Mouse (Mus musculus): ENCODE data around the gene Josd2. TPM values are rescaled to one million over a fixed set of nuclear protein-coding genes. Genes with fewer than 3 reads are reported as not detected.

The Josd2 gene
- polyA plus RNA-seq, 1 experiment from 2014 or later, result 64.9 TPM

GRCm38 (mm10) chr7:44443268-44444173, 24.3 kb upstream of the Josd2 start:
- Histone ChIP-seq H3K27ac (ENCODE audit: low read depth, low read length) (no peak overlapping the region), H3K27me3 (ENCODE audit: control insufficient read depth, insufficient read depth, low read length) (peaks cover 72% of the 10 kb centered on the region), H3K4me3 (ENCODE audit: low read length) (peak overlapping the region; percentile 24; the same call in 1 of the 2 replicates), H3K9ac (ENCODE audit: low read depth, low read length) (no peak overlapping the region), H3K9me3 (ENCODE audit: control insufficient read depth, low read length) (no peaks in the 10 kb centered on the region), H3K36me3 (ENCODE audit: control insufficient read depth, insufficient read depth, low read length) (no peaks in the 10 kb centered on the region), H3K4me2 (replicated peaks; ENCODE audit: low read depth, low read length) (peak overlapping the region; percentile 35; the same call in 1 of the 2 replicates), H3K4me1 (ENCODE audit: control insufficient read depth, insufficient read depth, low read length) (peaks cover 12% of the 10 kb centered on the region)
- WGBS, result 7% methylated on average over 20 of the region's 20 CpGs
- ATAC-seq (ENCODE audit: low FRiP score, low TSS enrichment), result 0 out of 2 replicates have a peak, but pooled peaks have one; percentile 16

DNA sequence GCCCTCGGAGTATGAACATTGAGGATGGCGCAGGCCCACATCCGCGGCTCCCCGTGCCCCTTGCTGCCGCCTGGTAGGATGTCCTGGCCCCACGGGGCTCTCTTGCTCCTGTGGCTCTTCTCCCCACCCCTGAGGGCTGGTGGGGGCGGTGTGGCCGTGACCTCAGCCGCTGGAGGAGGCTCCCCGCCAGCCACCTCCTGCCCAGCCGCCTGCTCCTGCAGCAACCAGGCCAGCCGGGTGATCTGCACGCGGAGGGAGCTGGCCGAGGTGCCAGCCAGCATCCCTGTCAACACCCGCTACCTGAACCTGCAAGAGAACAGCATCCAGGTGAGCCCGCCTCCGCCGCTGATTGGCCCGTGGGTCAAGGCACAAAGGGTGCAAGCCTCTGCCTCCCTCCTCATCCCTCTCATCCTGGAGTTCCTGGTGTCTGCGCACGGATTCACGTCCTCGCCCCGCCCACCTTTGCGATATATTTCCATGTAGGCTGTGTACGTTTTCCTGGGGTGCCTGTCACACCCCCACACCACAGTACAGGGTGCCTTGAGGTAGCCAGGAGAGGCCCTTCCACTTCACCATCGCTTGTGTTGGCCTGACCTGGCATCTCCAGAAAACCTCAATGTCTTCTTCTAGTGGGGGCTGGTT, 22.8 kb upstream of the Josd2 start:
- H3K4me3 ChIP-seq (ENCODE audit: low read length), result no peak overlapping the region
- peaks cover 67% of the 10 kb centered on the region for H3K27me3 ChIP-seq (ENCODE audit: control insufficient read depth, insufficient read depth, low read length)
- ATAC-seq (ENCODE audit: low FRiP score, low TSS enrichment), result no peak

GRCm38 (mm10) chr7:44445528-44445923, 22.3 kb upstream of the Josd2 start:
- Histone ChIP-seq H3K27me3 (ENCODE audit: control insufficient read depth, insufficient read depth, low read length) (peaks cover 62% of the 10 kb centered on the region), H3K36me3 (ENCODE audit: control insufficient read depth, insufficient read depth, low read length) (no peaks in the 10 kb centered on the region), H3K27ac (ENCODE audit: low read depth, low read length) (no peak overlapping the region), H3K9me3 (ENCODE audit: control insufficient read depth, low read length) (no peaks in the 10 kb centered on the region), H3K4me1 (ENCODE audit: control insufficient read depth, insufficient read depth, low read length) (peaks cover 12% of the 10 kb centered on the region), H3K9ac (ENCODE audit: low read depth, low read length) (no peak overlapping the region), H3K4me3 (ENCODE audit: low read length) (no peak overlapping the region), H3K4me2 (replicated peaks; ENCODE audit: low read depth, low read length) (no peak overlapping the region)
- no peak for ATAC-seq (ENCODE audit: low FRiP score, low TSS enrichment)
- WGBS, result 9% methylated on average over 7 of the region's 7 CpGs

More for the DNA sequence above, 22.8 kb upstream of the Josd2 start:
- Histone ChIP-seq H3K9me3 (ENCODE audit: control insufficient read depth, low read length) (no peaks in the 10 kb centered on the region), H3K9ac (ENCODE audit: low read depth, low read length) (no peak overlapping the region), H3K4me2 (replicated peaks; ENCODE audit: low read depth, low read length) (no peak overlapping the region), H3K27ac (ENCODE audit: low read depth, low read length) (no peak overlapping the region), H3K36me3 (ENCODE audit: control insufficient read depth, insufficient read depth, low read length) (no peaks in the 10 kb centered on the region), H3K4me1 (ENCODE audit: control insufficient read depth, insufficient read depth, low read length) (peaks cover 12% of the 10 kb centered on the region)
- 5% methylated on average over 29 of the region's 29 CpGs for WGBS

DNA sequence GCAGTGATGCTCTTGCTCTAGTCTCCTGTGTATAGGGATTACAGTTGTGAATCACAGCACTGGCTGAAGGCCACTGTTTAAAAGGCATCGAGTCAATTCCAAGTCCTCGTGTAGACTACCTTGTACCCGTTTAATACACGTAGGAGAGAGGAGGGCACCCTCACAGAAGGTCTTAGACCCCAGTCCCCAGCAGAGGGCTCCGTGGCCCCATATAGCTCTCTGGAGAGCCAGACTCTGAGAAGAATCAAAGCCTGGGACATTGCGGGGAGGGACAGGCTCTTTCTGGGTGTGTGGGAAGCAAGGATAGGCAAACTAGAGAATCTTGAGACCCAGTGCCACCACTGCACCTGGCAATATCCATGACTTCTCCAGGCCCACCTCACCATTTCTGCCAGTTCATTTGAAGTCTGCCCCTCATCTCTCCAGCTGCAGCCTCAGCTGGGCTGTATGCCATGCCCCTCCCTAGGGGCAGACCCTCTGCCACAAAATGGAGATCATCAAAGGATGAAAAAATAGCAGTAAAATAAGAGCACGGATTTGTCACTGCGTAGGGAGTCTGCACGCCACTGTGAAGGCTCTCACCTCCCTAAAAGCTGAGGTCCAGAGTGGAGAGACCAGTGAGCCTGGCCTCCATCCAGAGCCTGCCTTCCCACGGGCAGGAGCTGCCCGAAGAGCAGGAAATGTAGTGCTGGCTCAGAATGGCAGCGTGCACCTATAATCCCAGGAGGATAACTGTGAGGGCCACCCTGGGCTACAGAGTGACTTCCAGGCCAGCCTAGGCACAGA, 21.5 kb upstream of the Josd2 start:
- H3K4me1 ChIP-seq (ENCODE audit: control insufficient read depth, insufficient read depth, low read length), result peaks cover 12% of the 10 kb centered on the region
- no peaks in the 10 kb centered on the region for H3K36me3 ChIP-seq (ENCODE audit: control insufficient read depth, insufficient read depth, low read length)
- H3K4me2 ChIP-seq (replicated peaks; ENCODE audit: low read depth, low read length), result no peak overlapping the region
- no peaks in the 10 kb centered on the region for H3K9me3 ChIP-seq (ENCODE audit: control insufficient read depth, low read length)
- H3K9ac ChIP-seq (ENCODE audit: low read depth, low read length), result peak overlapping the region; percentile 12; the same call in 1 of the 2 replicates
- H3K27me3 ChIP-seq (ENCODE audit: control insufficient read depth, insufficient read depth, low read length), result peaks cover 55% of the 10 kb centered on the region
- 47% methylated on average over 12 of the region's 12 CpGs for WGBS
- no peak overlapping the region for H3K27ac ChIP-seq (ENCODE audit: low read depth, low read length)
- H3K4me3 ChIP-seq (ENCODE audit: low read length), result no peak overlapping the region
- no peak for ATAC-seq (ENCODE audit: low FRiP score, low TSS enrichment)

DNA sequence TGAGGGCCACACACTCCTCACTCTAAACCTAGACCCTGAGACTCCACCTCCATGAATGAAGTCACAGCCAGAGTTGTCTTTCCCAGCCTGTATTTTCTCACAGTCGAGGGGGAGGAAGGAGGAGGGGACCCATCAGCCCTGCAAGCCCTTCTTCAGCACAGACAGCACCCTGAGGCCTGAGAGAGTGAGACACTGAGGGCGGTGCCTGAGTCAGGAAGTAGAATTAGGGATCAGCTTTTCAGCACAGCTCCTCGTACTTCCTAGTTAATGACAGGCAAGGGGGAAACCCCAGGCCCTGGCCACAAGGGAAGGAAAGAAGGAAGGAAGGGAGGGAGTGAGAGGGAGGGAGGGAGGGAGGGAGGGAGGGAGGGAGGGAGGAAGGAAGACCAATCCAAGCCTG, 14.5 kb upstream of the Josd2 start:
- Histone ChIP-seq H3K4me2 (replicated peaks; ENCODE audit: low read depth, low read length) (no peak overlapping the region), H3K9ac (ENCODE audit: low read depth, low read length) (no peak overlapping the region), H3K27ac (ENCODE audit: low read depth, low read length) (no peak overlapping the region), H3K9me3 (ENCODE audit: control insufficient read depth, low read length) (no peaks in the 10 kb centered on the region), H3K4me3 (ENCODE audit: low read length) (no peak overlapping the region), H3K27me3 (ENCODE audit: control insufficient read depth, insufficient read depth, low read length) (no peaks in the 10 kb centered on the region), H3K4me1 (ENCODE audit: control insufficient read depth, insufficient read depth, low read length) (peaks cover 4% of the 10 kb centered on the region; the same call in 1 of the 2 replicates), H3K36me3 (ENCODE audit: control insufficient read depth, insufficient read depth, low read length) (no peaks in the 10 kb centered on the region)
- 10% methylated on average over 3 of the region's 3 CpGs for WGBS
- ATAC-seq (ENCODE audit: low FRiP score, low TSS enrichment), result no peak

GRCm38 (mm10) chr7:44456302-44456701, 11.5 kb upstream of the Josd2 start:
- ATAC-seq (ENCODE audit: low FRiP score, low TSS enrichment), result no peak
- H3K4me3 ChIP-seq (ENCODE audit: low read length), result no peak overlapping the region
- no peaks in the 10 kb centered on the region for H3K9me3 ChIP-seq (ENCODE audit: control insufficient read depth, low read length)
- H3K27me3 ChIP-seq (ENCODE audit: control insufficient read depth, insufficient read depth, low read length), result peaks cover 12% of the 10 kb centered on the region
- H3K4me1 ChIP-seq (ENCODE audit: control insufficient read depth, insufficient read depth, low read length), result peaks cover 4% of the 10 kb centered on the region; the same call in 1 of the 2 replicates
- H3K36me3 ChIP-seq (ENCODE audit: control insufficient read depth, insufficient read depth, low read length), result no peaks in the 10 kb centered on the region
- no peak overlapping the region for H3K4me2 ChIP-seq (replicated peaks; ENCODE audit: low read depth, low read length)
- 81% methylated on average over 1 of the region's 1 CpGs for WGBS
- H3K27ac ChIP-seq (ENCODE audit: low read depth, low read length), result no peak overlapping the region
- H3K9ac ChIP-seq (ENCODE audit: low read depth, low read length), result no peak overlapping the region

- Histone ChIP-seq H3K9ac (ENCODE audit: low read depth, low read length) (no peak overlapping the region), H3K4me2 (replicated peaks; ENCODE audit: low read depth, low read length) (no peak overlapping the region), H3K27me3 (ENCODE audit: control insufficient read depth, insufficient read depth, low read length) (peaks cover 45% of the 10 kb centered on the region), H3K4me1 (ENCODE audit: control insufficient read depth, insufficient read depth, low read length) (no peaks in the 10 kb centered on the region), H3K36me3 (ENCODE audit: control insufficient read depth, insufficient read depth, low read length) (no peaks in the 10 kb centered on the region), H3K27ac (ENCODE audit: low read depth, low read length) (no peak overlapping the region), H3K9me3 (ENCODE audit: control insufficient read depth, low read length) (no peaks in the 10 kb centered on the region), H3K4me3 (ENCODE audit: low read length) (no peak overlapping the region)
- WGBS, result 69% methylated on average over 6 of the region's 6 CpGs
- no peak for ATAC-seq (ENCODE audit: low FRiP score, low TSS enrichment)
These were observed 7.7 kb upstream of the Josd2 start for GRCm38 (mm10) chr7:44460067-44460466.

GRCm38 (mm10) chr7:44460767-44461502, 6.8 kb upstream of the Josd2 start:
- no peaks in the 10 kb centered on the region for H3K9me3 ChIP-seq (ENCODE audit: control insufficient read depth, low read length)
- WGBS, result 76% methylated on average over 31 of the region's 31 CpGs
- H3K4me2 ChIP-seq (replicated peaks; ENCODE audit: low read depth, low read length), result no peak overlapping the region
- H3K4me3 ChIP-seq (ENCODE audit: low read length), result no peak overlapping the region
- no peak for ATAC-seq (ENCODE audit: low FRiP score, low TSS enrichment)
- no peak overlapping the region for H3K27ac ChIP-seq (ENCODE audit: low read depth, low read length)
- no peaks in the 10 kb centered on the region for H3K4me1 ChIP-seq (ENCODE audit: control insufficient read depth, insufficient read depth, low read length)
- H3K9ac ChIP-seq (ENCODE audit: low read depth, low read length), result no peak overlapping the region
- H3K36me3 ChIP-seq (ENCODE audit: control insufficient read depth, insufficient read depth, low read length), result no peaks in the 10 kb centered on the region
- peaks cover 45% of the 10 kb centered on the region for H3K27me3 ChIP-seq (ENCODE audit: control insufficient read depth, insufficient read depth, low read length)
